Mouse (Mus musculus): ENCODE data around the gene Plpp6. TPM values are rescaled to one million over a fixed set of nuclear protein-coding genes. Genes with fewer than 3 reads are reported as not detected.

The Plpp6 gene
- total RNA-seq, 2 experiments from 2014 or later: 51.2 to 53.9 TPM

Other genes starting within 250 kb of the Plpp6 start
- 100 to 1,000 TPM; 104 to 120 TPM for gene Slc1a1, start 128.9 kb upstream of the Plpp6 start, total RNA-seq (2021)
- gene 4430402I18Rik, start 3.8 kb downstream of the Plpp6 start, total RNA-seq (2021): 1 to 10 TPM; 6.0 to 8.7 TPM
- gene Cdc37l1, start 26.4 kb downstream of the Plpp6 start, total RNA-seq (2021): 100 to 1,000 TPM in 1 of 2 experiments, 10 to 100 TPM in 1; 88.0 to 112 TPM
- 10 to 100 TPM; 56.1 to 59.5 TPM for gene Ak3, start 84.0 kb downstream of the Plpp6 start, total RNA-seq (2021)
- gene Rcl1, start 137.4 kb downstream of the Plpp6 start, total RNA-seq (2021): 10 to 100 TPM; 14.2 to 16.8 TPM